Mouse (Mus musculus): Measurements from ENCODE around the gene Slc5a2. TPM values are rescaled to one million over a fixed set of nuclear protein-coding genes. Genes with fewer than 3 reads are reported as not detected.

The Slc5a2 gene
- polyA plus RNA-seq, 1 experiment from 2014 or later, result 6.6 TPM

DNA sequence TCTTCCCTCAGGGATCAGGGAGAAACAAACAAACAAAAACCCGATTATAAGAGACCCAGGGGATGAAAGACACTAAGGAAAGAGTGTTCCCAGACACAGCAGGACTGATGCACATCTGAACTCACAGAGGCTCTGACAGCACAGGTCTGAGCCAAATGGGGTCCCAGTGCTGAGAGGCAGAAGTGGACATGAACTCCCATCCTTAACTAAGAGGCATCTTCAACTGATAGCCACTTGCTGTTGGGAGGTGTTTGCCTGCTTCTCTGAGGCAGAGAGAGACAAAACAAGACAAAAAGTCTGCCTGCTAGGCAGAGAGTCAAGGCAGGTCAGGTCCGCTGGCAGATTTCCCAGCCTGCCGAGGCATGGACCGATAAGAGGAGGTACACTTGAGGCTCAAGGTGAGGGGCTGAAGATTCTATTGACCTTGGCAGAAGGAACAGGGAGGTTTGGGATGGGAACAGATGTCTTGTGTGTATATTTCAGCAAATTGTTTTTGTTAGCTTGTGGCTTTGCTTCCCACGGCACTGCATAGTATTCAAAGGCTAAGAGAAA, 8.6 kb upstream of the Slc5a2 start:
- TF ChIP-seq CTCF (IDR thresholded peaks at IDR 0.05; ENCODE audit: low read depth), result no peak
- DNase-seq (ENCODE audit: low spot score), result no peak
- ATAC-seq (replicated peaks; ENCODE audit: low FRiP score, low read depth), result no peak
- Histone ChIP-seq H3K4me2 (ENCODE audit: low read length) (no peak overlapping the region), H3K9me3 (replicated peaks; ENCODE audit: low read length) (no peaks in the 10 kb centered on the region), H3K4me3 (replicated peaks; ENCODE audit: low read depth, low read length) (no peak overlapping the region), H3K4me1 (replicated peaks; ENCODE audit: insufficient read depth, low read length) (peaks cover 9% of the 10 kb centered on the region; the same call in 1 of the 2 replicates), H3K27me3 (ENCODE audit: insufficient read depth, low read length) (no peaks in the 10 kb centered on the region), H3K27ac (no peak overlapping the region), H3K9ac (ENCODE audit: low read depth, low read length) (no peak overlapping the region), H3K36me3 (ENCODE audit: insufficient read depth, low read length) (peaks cover 5% of the 10 kb centered on the region; the same call in 1 of the 2 replicates)
- WGBS, result 28% methylated on average over 5 of the region's 5 CpGs

DNA sequence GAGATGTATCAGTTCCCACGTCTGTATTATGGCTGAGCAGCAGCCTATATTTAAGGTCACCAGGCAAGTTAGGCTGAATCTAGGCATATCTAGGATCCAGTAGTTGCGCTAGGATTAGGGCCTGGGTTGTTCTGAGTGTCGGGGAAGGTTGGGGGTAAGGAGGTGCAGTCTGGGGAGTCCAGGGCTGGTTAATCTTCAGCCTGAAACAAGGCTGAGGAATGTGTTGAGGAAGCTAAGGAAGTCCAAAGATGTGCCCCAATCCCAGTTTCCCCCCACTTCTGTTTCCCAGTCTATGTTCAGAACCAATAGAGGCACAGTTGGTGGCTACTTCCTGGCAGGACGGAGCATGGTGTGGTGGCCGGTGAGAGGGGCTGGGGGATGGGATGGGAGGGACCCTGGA, 599 bp downstream of the Slc5a2 start:
- ATAC-seq (replicated peaks; ENCODE audit: low FRiP score, low read depth) (no peak), DNase-seq (ENCODE audit: low spot score) (no peak)
- H3K9me3 ChIP-seq (replicated peaks; ENCODE audit: low read length), result no peaks in the 10 kb centered on the region
- H3K4me3 ChIP-seq (replicated peaks; ENCODE audit: low read depth, low read length), result no peak overlapping the region
- no peaks in the 10 kb centered on the region for H3K27me3 ChIP-seq (ENCODE audit: insufficient read depth, low read length)
- no peak overlapping the region for H3K27ac ChIP-seq
- WGBS, result 78% methylated on average over 5 of the region's 5 CpGs
- 0 out of 2 replicates have a peak, but pooled peaks cover under 1% of the 10 kb centered on the region for H3K36me3 ChIP-seq (ENCODE audit: insufficient read depth, low read length)
- no peak overlapping the region for H3K4me2 ChIP-seq (ENCODE audit: low read length)
- TF ChIP-seq CTCF (IDR thresholded peaks at IDR 0.05; ENCODE audit: low read depth), result no peak
- H3K4me1 ChIP-seq (replicated peaks; ENCODE audit: insufficient read depth, low read length), result no peaks in the 10 kb centered on the region
- H3K9ac ChIP-seq (ENCODE audit: low read depth, low read length), result no peak overlapping the region

DNA sequence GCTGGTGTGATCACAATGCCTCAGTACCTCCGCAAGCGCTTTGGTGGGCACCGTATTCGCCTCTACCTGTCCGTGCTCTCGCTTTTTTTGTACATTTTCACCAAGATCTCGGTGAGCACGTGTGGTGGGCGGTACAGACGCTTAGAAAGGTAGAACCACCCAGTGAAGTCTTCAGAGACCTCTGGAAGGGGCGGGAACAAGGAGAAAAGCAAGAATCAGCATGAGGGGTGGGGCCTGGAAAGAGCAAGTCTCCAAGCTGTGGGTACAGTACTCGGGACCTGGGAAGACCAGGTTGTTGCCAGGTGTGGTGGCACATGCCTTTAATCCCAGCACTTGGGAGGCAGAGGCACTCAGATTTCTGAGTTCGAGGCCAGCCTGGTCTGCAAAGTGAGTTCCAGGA, 1.9 kb downstream of the Slc5a2 start:
- Histone ChIP-seq H3K4me1 (replicated peaks; ENCODE audit: insufficient read depth, low read length) (no peaks in the 10 kb centered on the region), H3K36me3 (ENCODE audit: insufficient read depth, low read length) (peaks cover 13% of the 10 kb centered on the region), H3K9me3 (replicated peaks; ENCODE audit: low read length) (no peaks in the 10 kb centered on the region), H3K27ac (no peak overlapping the region), H3K9ac (ENCODE audit: low read depth, low read length) (no peak overlapping the region), H3K27me3 (ENCODE audit: insufficient read depth, low read length) (no peaks in the 10 kb centered on the region), H3K4me2 (ENCODE audit: low read length) (no peak overlapping the region), H3K4me3 (replicated peaks; ENCODE audit: low read depth, low read length) (no peak overlapping the region)
- DNase-seq (ENCODE audit: low spot score), result no peak
- WGBS, result 67% methylated on average over 13 of the region's 13 CpGs
- TF ChIP-seq CTCF (IDR thresholded peaks at IDR 0.05; ENCODE audit: low read depth), result no peak
- ATAC-seq (replicated peaks; ENCODE audit: low FRiP score, low read depth), result no peak

DNA sequence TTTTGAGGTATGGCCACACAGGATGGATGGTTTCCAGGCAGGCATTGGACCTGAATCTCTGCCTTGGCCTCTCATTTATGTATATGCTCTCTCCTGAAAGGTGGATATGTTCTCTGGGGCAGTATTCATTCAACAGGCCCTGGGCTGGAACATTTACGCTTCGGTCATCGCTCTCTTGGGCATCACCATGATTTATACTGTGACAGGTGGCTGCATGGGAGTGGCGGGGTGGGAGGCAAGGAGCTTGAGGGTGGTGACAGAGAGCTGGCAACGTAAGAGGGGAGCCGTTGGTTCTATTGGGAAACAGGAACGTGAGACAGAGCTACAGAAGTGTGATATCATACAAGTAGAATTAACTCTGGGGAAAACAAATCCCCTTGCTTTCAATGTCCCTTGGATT, 2.4 kb downstream of the Slc5a2 start:
- Histone ChIP-seq H3K27ac (no peak overlapping the region), H3K9ac (ENCODE audit: low read depth, low read length) (no peak overlapping the region), H3K9me3 (replicated peaks; ENCODE audit: low read length) (no peaks in the 10 kb centered on the region), H3K4me3 (replicated peaks; ENCODE audit: low read depth, low read length) (no peak overlapping the region), H3K4me1 (replicated peaks; ENCODE audit: insufficient read depth, low read length) (no peaks in the 10 kb centered on the region), H3K4me2 (ENCODE audit: low read length) (no peak overlapping the region), H3K36me3 (ENCODE audit: insufficient read depth, low read length) (peaks cover 15% of the 10 kb centered on the region), H3K27me3 (ENCODE audit: insufficient read depth, low read length) (no peaks in the 10 kb centered on the region)
- no peak for ATAC-seq (replicated peaks; ENCODE audit: low FRiP score, low read depth)
- 39% methylated on average over 7 of the region's 7 CpGs for WGBS
- no peak for DNase-seq (ENCODE audit: low spot score)
- TF ChIP-seq CTCF (IDR thresholded peaks at IDR 0.05; ENCODE audit: low read depth), result no peak

DNA sequence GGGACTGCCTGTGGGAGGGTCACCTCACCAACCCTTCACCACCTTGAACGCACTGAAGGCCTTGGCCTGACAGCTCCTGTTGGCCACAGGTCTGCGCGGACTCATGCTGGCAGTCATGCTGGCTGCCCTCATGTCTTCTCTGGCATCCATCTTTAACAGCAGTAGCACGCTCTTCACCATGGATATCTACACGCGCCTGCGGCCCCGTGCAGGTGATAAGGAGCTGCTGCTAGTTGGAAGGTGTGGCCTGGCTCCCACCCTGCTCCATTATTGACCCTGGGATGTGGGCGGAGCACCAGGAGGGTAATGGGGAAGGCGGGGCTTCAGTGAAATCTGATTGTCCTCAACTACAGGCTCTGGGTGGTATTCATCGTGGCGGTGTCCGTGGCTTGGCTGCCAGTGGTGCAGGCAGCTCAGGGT, 5.0 kb downstream of the Slc5a2 start:
- WGBS, result 54% methylated on average over 13 of the region's 13 CpGs
- peaks cover 36% of the 10 kb centered on the region for H3K36me3 ChIP-seq (ENCODE audit: insufficient read depth, low read length)
- H3K4me1 ChIP-seq (replicated peaks; ENCODE audit: insufficient read depth, low read length), result no peaks in the 10 kb centered on the region
- TF ChIP-seq CTCF (IDR thresholded peaks at IDR 0.05; ENCODE audit: low read depth), result no peak
- H3K4me3 ChIP-seq (replicated peaks; ENCODE audit: low read depth, low read length), result no peak overlapping the region
- H3K9ac ChIP-seq (ENCODE audit: low read depth, low read length), result no peak overlapping the region
- H3K27me3 ChIP-seq (ENCODE audit: insufficient read depth, low read length), result no peaks in the 10 kb centered on the region
- no peaks in the 10 kb centered on the region for H3K9me3 ChIP-seq (replicated peaks; ENCODE audit: low read length)
- ATAC-seq (replicated peaks; ENCODE audit: low FRiP score, low read depth) (no peak), DNase-seq (ENCODE audit: low spot score) (no peak)
- no peak overlapping the region for H3K27ac ChIP-seq
- no peak overlapping the region for H3K4me2 ChIP-seq (ENCODE audit: low read length)

DNA sequence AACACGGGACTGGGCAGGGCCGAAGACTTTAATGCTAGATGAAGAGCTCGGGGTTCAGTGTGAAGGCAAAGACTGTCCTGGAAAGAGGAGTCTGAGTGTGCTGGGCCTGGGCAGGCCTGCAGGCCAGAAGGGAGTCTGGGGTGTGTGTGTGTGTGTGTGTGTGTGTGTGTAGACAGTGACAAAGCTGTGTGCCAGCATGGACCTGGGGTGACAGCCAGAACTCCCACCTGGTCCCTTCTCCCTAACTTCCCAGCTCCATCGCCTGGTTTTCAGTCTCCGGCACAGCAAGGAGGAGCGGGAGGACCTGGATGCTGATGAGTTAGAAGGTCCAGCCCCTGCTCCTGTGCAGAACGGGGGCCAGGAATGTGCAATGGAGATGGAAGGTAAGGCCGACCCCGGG, 6.0 kb downstream of the Slc5a2 start:
- no peak overlapping the region for H3K9ac ChIP-seq (ENCODE audit: low read depth, low read length)
- H3K4me2 ChIP-seq (ENCODE audit: low read length), result no peak overlapping the region
- 94% methylated on average over 9 of the region's 9 CpGs for WGBS
- H3K27ac ChIP-seq, result no peak overlapping the region
- no peak overlapping the region for H3K4me3 ChIP-seq (replicated peaks; ENCODE audit: low read depth, low read length)
- no peak for ATAC-seq (replicated peaks; ENCODE audit: low FRiP score, low read depth)
- no peaks in the 10 kb centered on the region for H3K27me3 ChIP-seq (ENCODE audit: insufficient read depth, low read length)
- no peak for TF ChIP-seq CTCF (IDR thresholded peaks at IDR 0.05; ENCODE audit: low read depth)
- peaks cover 47% of the 10 kb centered on the region for H3K36me3 ChIP-seq (ENCODE audit: insufficient read depth, low read length)
- H3K9me3 ChIP-seq (replicated peaks; ENCODE audit: low read length), result no peaks in the 10 kb centered on the region
- DNase-seq (ENCODE audit: low spot score), result no peak
- H3K4me1 ChIP-seq (replicated peaks; ENCODE audit: insufficient read depth, low read length), result no peaks in the 10 kb centered on the region

DNA sequence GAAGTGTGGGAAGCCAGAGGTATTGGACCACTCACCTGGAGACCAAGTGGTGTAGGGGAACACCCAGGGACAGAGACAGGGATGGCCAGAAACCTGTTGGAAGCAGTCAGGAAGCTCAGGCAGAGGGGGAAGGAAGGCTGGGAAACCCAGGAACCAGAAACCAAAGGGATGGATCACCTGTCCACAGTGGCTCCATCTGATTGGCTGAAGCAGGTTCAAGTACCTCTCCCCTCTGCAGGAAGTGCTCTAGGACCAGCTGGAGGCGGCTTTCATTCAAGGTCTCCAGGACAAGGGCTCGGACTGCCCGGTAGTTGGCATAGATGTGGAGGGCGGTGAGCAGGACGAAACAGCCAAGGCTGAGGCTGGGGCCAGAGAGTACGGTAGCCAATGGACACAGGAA, 10.6 kb downstream of the Slc5a2 start:
- Histone ChIP-seq H3K27me3 (ENCODE audit: insufficient read depth, low read length) (no peaks in the 10 kb centered on the region), H3K36me3 (ENCODE audit: insufficient read depth, low read length) (peaks cover 76% of the 10 kb centered on the region), H3K4me1 (replicated peaks; ENCODE audit: insufficient read depth, low read length) (no peaks in the 10 kb centered on the region), H3K9ac (ENCODE audit: low read depth, low read length) (no peak overlapping the region), H3K4me3 (replicated peaks; ENCODE audit: low read depth, low read length) (no peak overlapping the region), H3K4me2 (ENCODE audit: low read length) (no peak overlapping the region), H3K27ac (no peak overlapping the region), H3K9me3 (replicated peaks; ENCODE audit: low read length) (no peaks in the 10 kb centered on the region)
- WGBS, result 91% methylated on average over 6 of the region's 6 CpGs
- DNase-seq (ENCODE audit: low spot score), result no peak
- TF ChIP-seq CTCF (IDR thresholded peaks at IDR 0.05; ENCODE audit: low read depth), result no peak
- ATAC-seq (replicated peaks; ENCODE audit: low FRiP score, low read depth), result no peak
